Mouse (Mus musculus): ENCODE measurements at regions not wholly inside any gene's neighbourhood (a gene's known extent, or its start where the extent isn't known, plus 50 kb on each side); places are given as distances from the start of the nearest gene placed in this dataset.

DNA sequence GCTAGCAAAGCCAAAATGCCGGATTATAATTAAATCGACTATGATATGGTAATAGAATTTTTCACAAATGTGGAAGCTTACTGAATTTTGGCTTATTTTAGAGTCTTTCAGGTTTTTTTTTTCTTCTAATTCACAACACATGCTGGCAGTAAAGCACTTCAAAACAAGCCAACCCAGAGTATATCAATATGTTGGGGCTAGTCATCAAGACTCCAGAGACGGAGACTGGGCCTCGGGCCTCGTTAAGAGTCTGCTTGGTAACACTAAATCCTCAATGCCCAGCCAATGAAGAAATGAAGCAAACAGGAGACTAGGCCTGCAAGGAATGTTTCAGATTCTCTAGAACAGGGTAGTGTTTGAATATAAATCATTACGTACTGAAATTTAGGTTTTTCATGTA, 153.3 kb upstream of the Plekha5 start:
- no peak overlapping the region for H3K4me2 ChIP-seq (ENCODE audit: low read length)
- H3K27me3 ChIP-seq (ENCODE audit: insufficient read depth, low read length) = no peaks in the 10 kb centered on the region
- ATAC-seq (replicated peaks; ENCODE audit: low FRiP score, low read depth) (no peak), DNase-seq (ENCODE audit: low spot score) (no peak)
- H3K27ac ChIP-seq = no peak overlapping the region
- no peak overlapping the region for H3K4me3 ChIP-seq (replicated peaks; ENCODE audit: low read depth, low read length)
- TF ChIP-seq CTCF (IDR thresholded peaks at IDR 0.05; ENCODE audit: low read depth) = no peak
- no peaks in the 10 kb centered on the region for H3K9me3 ChIP-seq (replicated peaks; ENCODE audit: low read length)
- no peaks in the 10 kb centered on the region for H3K36me3 ChIP-seq (ENCODE audit: insufficient read depth, low read length)
- H3K9ac ChIP-seq (ENCODE audit: low read depth, low read length) = no peak overlapping the region
- H3K4me1 ChIP-seq (replicated peaks; ENCODE audit: insufficient read depth, low read length) = no peaks in the 10 kb centered on the region
- 88% methylated on average over 6 of the region's 6 CpGs for WGBS

DNA sequence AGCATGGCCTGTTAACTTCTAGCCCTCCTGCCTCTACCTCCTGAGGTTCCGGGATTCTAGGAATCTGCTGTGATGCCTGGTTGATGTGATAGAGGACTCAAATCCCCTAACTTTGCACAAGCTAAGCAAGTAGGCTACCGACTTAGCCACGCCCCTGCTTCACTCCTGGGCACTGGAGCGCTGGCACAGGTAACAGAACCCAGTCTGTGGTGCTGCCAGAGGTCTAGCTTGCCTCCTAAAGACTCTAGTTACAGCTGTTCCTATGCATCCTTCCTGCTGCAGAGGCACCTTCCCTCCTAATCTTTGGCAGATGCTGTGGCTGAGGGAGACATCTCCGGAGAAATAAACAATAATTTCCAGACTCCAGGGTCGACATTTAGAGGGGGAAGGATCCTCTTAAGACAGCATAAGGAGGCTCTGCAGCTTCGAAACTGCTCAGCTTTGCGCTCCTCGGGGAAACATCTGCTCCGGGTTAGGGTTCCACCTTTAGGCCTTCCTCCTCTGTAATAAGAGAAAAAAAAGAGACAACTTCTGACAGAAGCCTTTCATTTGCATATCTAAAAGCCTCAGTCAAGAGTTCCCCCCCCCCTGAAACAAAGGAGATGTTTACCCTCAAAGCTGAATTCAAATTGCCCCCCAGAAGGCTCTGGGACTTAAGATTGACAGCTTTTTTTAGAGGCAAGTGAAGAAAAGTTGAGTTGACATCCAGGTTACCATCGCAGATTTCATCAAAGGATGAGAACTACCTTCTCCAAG, 155.4 kb upstream of the Plekha5 start:
- TF ChIP-seq CTCF (IDR thresholded peaks at IDR 0.05; ENCODE audit: low read depth) = no peak
- H3K9me3 ChIP-seq (replicated peaks; ENCODE audit: low read length) = no peaks in the 10 kb centered on the region
- no peak overlapping the region for H3K4me3 ChIP-seq (replicated peaks; ENCODE audit: low read depth, low read length)
- H3K27me3 ChIP-seq (ENCODE audit: insufficient read depth, low read length) = no peaks in the 10 kb centered on the region
- H3K36me3 ChIP-seq (ENCODE audit: insufficient read depth, low read length) = no peaks in the 10 kb centered on the region
- H3K4me1 ChIP-seq (replicated peaks; ENCODE audit: insufficient read depth, low read length) = no peaks in the 10 kb centered on the region
- WGBS = 52% methylated on average over 11 of the region's 11 CpGs
- no peak for DNase-seq (ENCODE audit: low spot score)
- no peak overlapping the region for H3K27ac ChIP-seq
- no peak overlapping the region for H3K9ac ChIP-seq (ENCODE audit: low read depth, low read length)
- no peak overlapping the region for H3K4me2 ChIP-seq (ENCODE audit: low read length)
- no peak for ATAC-seq (replicated peaks; ENCODE audit: low FRiP score, low read depth)

DNA sequence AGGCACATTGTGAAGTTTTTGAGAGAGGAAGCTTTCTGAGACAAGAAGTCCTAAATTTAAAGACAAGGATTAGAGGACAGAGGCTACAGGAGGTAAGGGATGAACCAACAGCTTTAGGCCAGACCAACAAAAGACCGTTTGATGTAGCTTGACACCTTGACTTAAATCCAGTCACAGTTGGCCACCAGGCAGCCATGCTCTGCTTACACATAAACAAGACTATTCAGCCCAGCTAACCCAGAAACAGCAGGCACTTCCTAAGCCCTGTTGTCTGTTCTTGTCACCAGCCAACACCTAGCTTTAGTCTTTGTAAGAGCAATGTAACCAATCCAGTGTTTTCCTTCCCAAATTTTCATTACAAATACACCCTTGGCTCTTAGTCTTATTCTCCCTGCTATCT, 159.9 kb upstream of the Plekha5 start:
- H3K9me3 ChIP-seq (replicated peaks; ENCODE audit: low read length) = no peaks in the 10 kb centered on the region
- 41% methylated on average over 1 of the region's 1 CpGs for WGBS
- H3K27ac ChIP-seq = no peak overlapping the region
- H3K4me1 ChIP-seq (replicated peaks; ENCODE audit: insufficient read depth, low read length) = no peaks in the 10 kb centered on the region
- no peaks in the 10 kb centered on the region for H3K27me3 ChIP-seq (ENCODE audit: insufficient read depth, low read length)
- H3K9ac ChIP-seq (ENCODE audit: low read depth, low read length) = no peak overlapping the region
- no peak for ATAC-seq (replicated peaks; ENCODE audit: low FRiP score, low read depth)
- no peak overlapping the region for H3K4me2 ChIP-seq (ENCODE audit: low read length)
- H3K4me3 ChIP-seq (replicated peaks; ENCODE audit: low read depth, low read length) = no peak overlapping the region
- DNase-seq (ENCODE audit: low spot score) = no peak
- H3K36me3 ChIP-seq (ENCODE audit: insufficient read depth, low read length) = no peaks in the 10 kb centered on the region
- no peak for TF ChIP-seq CTCF (IDR thresholded peaks at IDR 0.05; ENCODE audit: low read depth)

DNA sequence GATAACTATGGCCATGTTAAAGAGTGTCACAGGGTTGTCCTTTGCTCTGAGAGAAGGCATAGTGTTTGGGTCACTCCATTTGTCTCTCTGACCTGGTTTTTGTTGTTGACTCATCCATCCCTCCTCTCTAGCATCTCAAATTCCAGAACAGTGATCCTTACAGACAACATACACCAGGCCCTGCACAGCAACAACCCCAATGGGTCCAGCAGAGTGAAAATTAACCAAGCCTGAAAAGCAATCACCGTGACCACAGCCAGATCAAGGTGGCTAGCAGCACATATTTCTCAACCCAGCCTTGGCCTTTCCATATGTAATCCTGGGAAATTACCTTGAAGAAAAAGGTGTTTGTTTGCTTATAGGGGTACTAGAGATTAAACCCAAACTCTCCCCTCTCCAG, 162.0 kb upstream of the Plekha5 start:
- Histone ChIP-seq H3K4me3 (replicated peaks; ENCODE audit: low read depth, low read length) (no peak overlapping the region), H3K4me2 (ENCODE audit: low read length) (no peak overlapping the region), H3K9ac (ENCODE audit: low read depth, low read length) (no peak overlapping the region), H3K4me1 (replicated peaks; ENCODE audit: insufficient read depth, low read length) (no peaks in the 10 kb centered on the region), H3K27me3 (ENCODE audit: insufficient read depth, low read length) (no peaks in the 10 kb centered on the region), H3K36me3 (ENCODE audit: insufficient read depth, low read length) (no peaks in the 10 kb centered on the region), H3K9me3 (replicated peaks; ENCODE audit: low read length) (no peaks in the 10 kb centered on the region), H3K27ac (no peak overlapping the region)
- WGBS = 43% methylated on average over 1 of the region's 1 CpGs
- DNase-seq (ENCODE audit: low spot score) (no peak), ATAC-seq (replicated peaks; ENCODE audit: low FRiP score, low read depth) (0 out of 2 replicates have a peak, but pooled peaks have one; percentile 46)
- no peak for TF ChIP-seq CTCF (IDR thresholded peaks at IDR 0.05; ENCODE audit: low read depth)

DNA sequence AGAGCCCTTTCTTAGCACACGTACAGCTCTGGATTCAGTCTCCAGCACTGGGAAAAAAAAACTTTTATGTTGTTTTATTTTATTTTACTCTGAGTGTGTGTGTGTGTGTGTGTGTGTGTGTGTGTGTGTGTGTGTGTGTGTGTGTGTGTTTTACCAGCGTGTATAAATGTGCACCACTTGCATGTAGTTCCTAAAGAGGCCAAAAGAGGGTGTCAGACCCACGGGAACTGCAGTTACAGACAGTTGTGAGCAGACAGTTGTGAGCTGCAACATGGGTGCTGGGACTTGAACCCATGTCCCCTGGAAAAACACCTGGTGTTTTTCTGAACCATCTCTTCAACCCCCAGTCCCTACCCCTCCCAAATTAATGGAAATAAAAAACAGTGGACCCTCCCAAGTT, 165.1 kb upstream of the Plekha5 start:
- DNase-seq (ENCODE audit: low spot score) (no peak), ATAC-seq (replicated peaks; ENCODE audit: low FRiP score, low read depth) (no peak)
- H3K36me3 ChIP-seq (ENCODE audit: insufficient read depth, low read length) = no peaks in the 10 kb centered on the region
- no peak overlapping the region for H3K9ac ChIP-seq (ENCODE audit: low read depth, low read length)
- peak; percentile 31; the same call in 1 of the 2 replicates for TF ChIP-seq CTCF (IDR thresholded peaks at IDR 0.05; ENCODE audit: low read depth)
- no peaks in the 10 kb centered on the region for H3K27me3 ChIP-seq (ENCODE audit: insufficient read depth, low read length)
- H3K4me1 ChIP-seq (replicated peaks; ENCODE audit: insufficient read depth, low read length) = no peaks in the 10 kb centered on the region
- no peak overlapping the region for H3K27ac ChIP-seq
- H3K4me3 ChIP-seq (replicated peaks; ENCODE audit: low read depth, low read length) = no peak overlapping the region
- H3K9me3 ChIP-seq (replicated peaks; ENCODE audit: low read length) = no peaks in the 10 kb centered on the region
- 93% methylated on average over 3 of the region's 3 CpGs for WGBS
- no peak overlapping the region for H3K4me2 ChIP-seq (ENCODE audit: low read length)

DNA sequence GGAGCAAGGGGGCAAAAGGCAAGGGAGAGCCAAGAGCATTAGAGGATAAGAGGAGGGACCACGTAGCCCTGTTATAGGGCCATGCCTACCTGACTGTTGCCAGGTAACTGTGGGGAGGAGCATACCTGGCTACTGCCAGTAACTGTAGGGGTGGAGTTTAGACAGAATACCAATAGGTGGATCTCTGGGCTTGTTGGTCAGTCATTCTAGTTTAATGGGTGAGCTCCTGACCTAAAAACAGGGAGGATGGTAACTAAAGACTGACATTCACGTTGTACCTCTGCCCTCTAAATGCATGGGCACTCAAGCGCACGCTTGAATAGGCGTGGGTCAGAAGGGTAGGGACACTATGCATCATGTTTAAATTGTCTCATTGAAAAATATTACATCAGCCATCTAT, 165.8 kb upstream of the Plekha5 start:
- no peak overlapping the region for H3K4me3 ChIP-seq (replicated peaks; ENCODE audit: low read depth, low read length)
- no peaks in the 10 kb centered on the region for H3K4me1 ChIP-seq (replicated peaks; ENCODE audit: insufficient read depth, low read length)
- H3K27me3 ChIP-seq (ENCODE audit: insufficient read depth, low read length) = no peaks in the 10 kb centered on the region
- H3K27ac ChIP-seq = no peak overlapping the region
- DNase-seq (ENCODE audit: low spot score) (peak; percentile 62), ATAC-seq (replicated peaks; ENCODE audit: low FRiP score, low read depth) (peak; percentile 89)
- no peak overlapping the region for H3K9ac ChIP-seq (ENCODE audit: low read depth, low read length)
- no peaks in the 10 kb centered on the region for H3K9me3 ChIP-seq (replicated peaks; ENCODE audit: low read length)
- WGBS = 48% methylated on average over 5 of the region's 5 CpGs
- no peaks in the 10 kb centered on the region for H3K36me3 ChIP-seq (ENCODE audit: insufficient read depth, low read length)
- H3K4me2 ChIP-seq (ENCODE audit: low read length) = no peak overlapping the region
- no peak for TF ChIP-seq CTCF (IDR thresholded peaks at IDR 0.05; ENCODE audit: low read depth)

DNA sequence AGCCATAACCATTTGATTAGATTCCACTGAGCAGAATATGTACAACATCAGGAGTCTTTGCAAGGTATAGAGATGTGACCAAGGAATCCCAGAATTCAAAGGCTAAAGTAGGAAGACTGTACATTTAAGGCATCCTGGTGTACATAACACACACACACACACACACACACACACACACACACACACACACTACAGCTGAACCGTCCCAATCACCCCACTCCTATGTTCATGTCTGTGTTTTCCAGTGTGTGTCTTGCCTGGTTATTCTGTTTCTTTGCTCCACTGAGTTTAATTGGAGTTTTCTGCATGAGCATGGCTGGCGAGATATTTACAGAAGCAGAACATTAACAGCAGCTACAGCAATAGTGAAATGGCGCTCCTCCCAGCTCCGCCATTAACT, 172.3 kb upstream of the Plekha5 start:
- Histone ChIP-seq H3K27me3 (ENCODE audit: insufficient read depth, low read length) (no peaks in the 10 kb centered on the region), H3K36me3 (ENCODE audit: insufficient read depth, low read length) (no peaks in the 10 kb centered on the region), H3K4me2 (ENCODE audit: low read length) (no peak overlapping the region), H3K4me1 (replicated peaks; ENCODE audit: insufficient read depth, low read length) (no peaks in the 10 kb centered on the region), H3K9me3 (replicated peaks; ENCODE audit: low read length) (no peaks in the 10 kb centered on the region), H3K9ac (ENCODE audit: low read depth, low read length) (no peak overlapping the region), H3K27ac (no peak overlapping the region), H3K4me3 (replicated peaks; ENCODE audit: low read depth, low read length) (no peak overlapping the region)
- WGBS = 64% methylated on average over 4 of the region's 4 CpGs
- no peak for ATAC-seq (replicated peaks; ENCODE audit: low FRiP score, low read depth)
- no peak for TF ChIP-seq CTCF (IDR thresholded peaks at IDR 0.05; ENCODE audit: low read depth)
- peak; percentile 23 for DNase-seq (ENCODE audit: low spot score)

All from kidney, postnatal 0 days (tissue).